Mouse (Mus musculus) CH12.LX (cell line): ENCODE measurements around the gene Hist1h2bn. TPM values are rescaled to one million over a fixed set of nuclear protein-coding genes. Genes with fewer than 3 reads are reported as not detected.

Experiments
- DNase-seq: peaks from one replicate; pipeline ENCODE4 v3.0.0-alpha.2; 2013; ENCODE audit errors: extremely low read depth
- H3K27ac ChIP-seq: 2 replicates; pipeline ENCODE4 v1.5.1; 2012; ENCODE audit warnings: low read depth, mild to moderate bottlenecking, control low read depth, moderate library complexity; ENCODE audit not compliant: insufficient read depth
- H3K27me3 ChIP-seq: replicated peaks from 2 replicates; pipeline ENCODE3; 2012; ENCODE audit warnings: inconsistent platforms
- H3K36me3 ChIP-seq, 2 experiments: replicated peaks in 1 of 2; 2 replicates each; pipeline versions ENCODE3 to v1.6.1; 2012; ENCODE audit warnings: inconsistent platforms in 1 of 2, low read length in 1 of 2, mild to moderate bottlenecking in 1 of 2, mixed read lengths in 1 of 2, moderate library complexity in 1 of 2; ENCODE audit not compliant: control insufficient read depth in 1 of 2, insufficient read depth in 1 of 2
- H3K4me1 ChIP-seq, 2 experiments: 2 replicates each; pipeline ENCODE4 v1.6.1; 2012; ENCODE audit warnings: inconsistent platforms in 1 of 2, moderate library complexity in 1 of 2; ENCODE audit not compliant: insufficient read depth in 2 of 2, control insufficient read depth in 1 of 2
- H3K4me2 ChIP-seq: 2 replicates; pipeline ENCODE4 v1.6.1; 2012; ENCODE audit warnings: low read depth, mild to moderate bottlenecking, control low read depth; ENCODE audit not compliant: poor library complexity, insufficient read depth, severe bottlenecking
- H3K4me3 ChIP-seq, 3 experiments: fragments of 150-350 bp in 1 of 3; sonication (generic) in 1 of 3; replicated peaks in 1 of 3; 2 replicates each; pipeline versions ENCODE3 to v1.5.1; 2011 to 2012; ENCODE audit warnings: low read depth in 2 of 3, low read length in 2 of 3, mild to moderate bottlenecking in 2 of 3, moderate library complexity in 2 of 3, control low read depth in 1 of 3, improper control_type of control experiment in 1 of 3, inconsistent platforms in 1 of 3, mixed read lengths in 1 of 3; ENCODE audit not compliant: poor library complexity in 1 of 3
- H3K79me2 ChIP-seq: replicated peaks from 2 replicates; pipeline ENCODE4 v1.6.1; 2012; ENCODE audit warnings: mild to moderate bottlenecking, moderate library complexity; ENCODE audit not compliant: control insufficient read depth, poor library complexity, insufficient read depth, severe bottlenecking; ENCODE audit errors: extremely low read depth
- H3K9ac ChIP-seq: 2 replicates; pipeline ENCODE4 v1.6.1; 2012; ENCODE audit warnings: low read depth, mild to moderate bottlenecking, control low read depth, moderate library complexity; ENCODE audit not compliant: insufficient read depth
- H3K9me3 ChIP-seq: replicated peaks from 2 replicates; pipeline ENCODE3; 2012; ENCODE audit warnings: low read length, inconsistent platforms, mixed read lengths
- BHLHE40 ChIP-seq: IDR thresholded peaks from 2 replicates; pipeline ENCODE4 v1.6.1; 2011; ENCODE audit warnings: mild to moderate bottlenecking, low read depth, low read length, improper control_type of control experiment
- CHD1 ChIP-seq: IDR thresholded peaks from 2 replicates; pipeline ENCODE4 v1.6.1; 2012; ENCODE audit warnings: low read depth, low read length, improper control_type of control experiment, inconsistent platforms
- CTCF ChIP-seq, 2 experiments: IDR thresholded peaks in 1 of 2; conservative IDR thresholded peaks in 1 of 2; 2 replicates each; pipeline ENCODE4 v1.5.1; 2011 to 2012; ENCODE audit warnings: low read depth in 2 of 2, low read length in 2 of 2, improper control_type of control experiment in 1 of 2, inconsistent platforms in 1 of 2, mild to moderate bottlenecking in 1 of 2, moderate library complexity in 1 of 2
- ELF1 ChIP-seq: IDR thresholded peaks from 2 replicates; pipeline ENCODE4 v1.6.1; 2014; ENCODE audit warnings: low read depth, mild to moderate bottlenecking, inconsistent platforms, low read length, improper control_type of control experiment
- EP300 ChIP-seq: IDR thresholded peaks from 2 replicates; pipeline ENCODE4 v1.6.1; 2011; ENCODE audit warnings: low read length, improper control_type of control experiment
- ETS1 ChIP-seq: conservative IDR thresholded peaks from 2 replicates; pipeline ENCODE4 v1.6.1; 2012; ENCODE audit warnings: low read depth, mild to moderate bottlenecking, inconsistent platforms, low read length, improper control_type of control experiment, moderate library complexity
- GABPA ChIP-seq: IDR thresholded peaks from 2 replicates; pipeline ENCODE4 v1.6.1; 2012; ENCODE audit warnings: low read depth, low read length, improper control_type of control experiment, inconsistent platforms; ENCODE audit not compliant: insufficient replicate concordance
- IRF4 ChIP-seq: IDR thresholded peaks from 2 replicates; pipeline ENCODE4 v1.6.1; 2014; ENCODE audit warnings: low read depth, mild to moderate bottlenecking, inconsistent platforms, low read length, improper control_type of control experiment
- JUND ChIP-seq: conservative IDR thresholded peaks from 2 replicates; pipeline ENCODE4 v1.6.1; 2011; ENCODE audit warnings: low read depth, low read length, improper control_type of control experiment
- KAT2A ChIP-seq: IDR thresholded peaks from 2 replicates; pipeline ENCODE4 v1.6.1; 2012; ENCODE audit warnings: low read length, improper control_type of control experiment, inconsistent platforms; ENCODE audit not compliant: insufficient replicate concordance
- MEF2A ChIP-seq: IDR thresholded peaks from 2 replicates; pipeline ENCODE4 v1.6.1; 2014; ENCODE audit warnings: low read depth, mild to moderate bottlenecking, inconsistent platforms, low read length, improper control_type of control experiment, borderline replicate concordance
- MXI1 ChIP-seq: IDR thresholded peaks from 2 replicates; pipeline ENCODE4 v1.6.1; 2011; ENCODE audit warnings: mild to moderate bottlenecking, low read depth, low read length, improper control_type of control experiment
- MYC ChIP-seq: IDR thresholded peaks from 2 replicates; pipeline ENCODE4 v1.6.1; 2011; ENCODE audit warnings: low read depth, mild to moderate bottlenecking, improper control_type of control experiment, low read length
- NELFE ChIP-seq: IDR thresholded peaks from 2 replicates; pipeline ENCODE4 v1.6.1; 2011; ENCODE audit warnings: low read depth, low read length, improper control_type of control experiment
- NRF1 ChIP-seq: IDR thresholded peaks from 2 replicates; pipeline ENCODE4 v1.6.1; 2014; ENCODE audit warnings: low read depth, mild to moderate bottlenecking, inconsistent platforms, low read length, improper control_type of control experiment, moderate library complexity
- POLR2A ChIP-seq: IDR thresholded peaks from 2 replicates; pipeline ENCODE4 v1.6.1; 2011; ENCODE audit warnings: low read depth, mild to moderate bottlenecking, improper control_type of control experiment, low read length
- POLR2AphosphoS2 ChIP-seq: IDR thresholded peaks from 2 replicates; pipeline ENCODE4 v1.6.1; 2011; ENCODE audit warnings: low read depth, low read length, improper control_type of control experiment
- RAD21 ChIP-seq: IDR thresholded peaks from 2 replicates; pipeline ENCODE4 v1.6.1; 2011; ENCODE audit warnings: low read depth, mild to moderate bottlenecking, low read length, improper control_type of control experiment, moderate library complexity
- SIN3A ChIP-seq: IDR thresholded peaks from 2 replicates; pipeline ENCODE4 v1.6.1; 2012; ENCODE audit warnings: low read length, improper control_type of control experiment, inconsistent platforms
- SMC3 ChIP-seq: IDR thresholded peaks from 2 replicates; pipeline ENCODE4 v1.6.1; 2011; ENCODE audit warnings: low read depth, low read length, improper control_type of control experiment
- TBP ChIP-seq: conservative IDR thresholded peaks from 2 replicates; pipeline ENCODE4 v1.6.1; 2011; ENCODE audit warnings: low read depth, low read length, improper control_type of control experiment
- UBTF ChIP-seq: IDR thresholded peaks from 2 replicates; pipeline ENCODE4 v1.6.1; 2012; ENCODE audit warnings: low read depth, mild to moderate bottlenecking, inconsistent platforms, low read length, improper control_type of control experiment, moderate library complexity
- USF1 ChIP-seq: IDR thresholded peaks from 2 replicates; pipeline ENCODE4 v1.6.1; 2014; ENCODE audit warnings: low read depth, mild to moderate bottlenecking, inconsistent platforms, low read length, improper control_type of control experiment
- ZC3H11A ChIP-seq: IDR thresholded peaks from 2 replicates; pipeline ENCODE4 v1.6.1; 2012; ENCODE audit warnings: low read depth, mild to moderate bottlenecking, inconsistent platforms, low read length, improper control_type of control experiment
- ZKSCAN1 ChIP-seq: IDR thresholded peaks from 2 replicates; pipeline ENCODE4 v1.6.1; 2012; ENCODE audit warnings: low read depth, inconsistent platforms, low read length, improper control_type of control experiment, borderline replicate concordance
- ZMIZ1 ChIP-seq: IDR thresholded peaks from 2 replicates; pipeline ENCODE4 v1.6.1; 2012; ENCODE audit warnings: low read depth, mild to moderate bottlenecking, inconsistent platforms, low read length, improper control_type of control experiment
- ZNF384 ChIP-seq: IDR thresholded peaks from 2 replicates; pipeline ENCODE4 v1.6.1; 2012; ENCODE audit warnings: low read depth, low read length, improper control_type of control experiment, inconsistent platforms
- dilution Hi-C: fragments of 300-500 bp; cut with MboI; formaldehyde crosslinking; loops from 2 replicates; pipeline ENCODE4 v1.14.3; 2020; ENCODE audit warnings: low sequenced_read_pairs; ENCODE audit not compliant: extremely low pct_unique_long_range_greater_than_20kb, extremely low pct_ligation_motif_present
- in situ Hi-C: fragments of 300-500 bp; cut with MboI; formaldehyde crosslinking; loops from 3 replicates; pipeline ENCODE4 v1.14.3; 2019; ENCODE audit warnings: low sequenced_read_pairs, low pct_ligation_motif_present, low pct_unique_long_range_greater_than_20kb, mixed read lengths
- polyA plus RNA-seq: library from polyadenylated mRNA; unstranded; fragments of >175 nt; gene quantifications from 2 replicates; pipeline ENCODE4 v1.2.1, GENCODE M21; 2012; ENCODE audit warnings: low read depth; ENCODE audit not compliant: insufficient read length
- total RNA-seq, 2 experiments: library from RNA; depleted of rRNA; stranded (reverse); fragments of 300-350 nt in 1 of 2; fragments of >200 nt in 1 of 2; gene quantifications; 2 replicates each; pipeline ENCODE4 v1.2.3; 2012 to 2014

Gene Hist1h2bn
- total and polyA plus RNA-seq, 3 experiments, result 2.6 to 1,563 (median 24.0) TPM

DNA sequence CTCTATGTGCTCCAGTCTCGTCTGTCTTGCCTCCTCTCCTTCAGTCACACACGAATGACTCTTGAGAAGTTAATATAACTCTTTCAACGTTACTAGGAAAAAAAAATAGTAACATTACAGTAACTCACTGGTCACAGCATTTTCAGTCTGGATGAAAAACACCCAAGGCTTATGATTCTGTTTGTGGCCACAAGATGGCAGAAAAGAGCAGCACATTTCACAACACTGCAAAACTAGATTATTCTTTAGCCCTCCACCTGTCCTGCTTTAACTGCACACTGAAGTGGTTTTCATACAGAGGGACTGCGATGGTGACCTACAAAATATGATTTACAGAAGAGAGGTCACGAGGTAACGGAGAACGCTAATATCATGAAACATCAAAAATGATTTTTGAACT, 39.2 kb upstream of the Hist1h2bn start:
- peak overlapping the region; percentile 81; the same call in 1 of the 2 replicates for H3K27ac ChIP-seq
- no peaks in the 10 kb centered on the region for H3K36me3 ChIP-seq
- H3K4me3 ChIP-seq, result peak overlapping the region; percentile 12 to 45 (median 23)
- dilution Hi-C loops (no loop called here), in situ Hi-C loops (loop anchor here (25.0 kb wide), 2 partner anchors 223 to 327 kb away; partner anchors contain the start of gene Zfp184)
- peak; percentile 80 for DNase-seq
- peaks cover 0 to 20% of the 10 kb centered on the region in 2 experiments; a peak in 2 of 4 replicates for H3K4me1 ChIP-seq
- peaks cover 3% of the 10 kb centered on the region for H3K27me3 ChIP-seq
- peak; percentile 53 for TF ChIP-seq JUND
- peak; percentile 57; the same call in 1 of the 2 replicates for TF ChIP-seq SIN3A
- 0 out of 2 replicates have a peak, but pooled peaks have one; percentile 18 for TF ChIP-seq MEF2A
- TF ChIP-seq POLR2AphosphoS2, result no peak
- TF ChIP-seq MYC, result peak; percentile 78
- TF ChIP-seq TBP, result 0 out of 2 replicates have a peak, but pooled peaks have one; percentile 20
- TF ChIP-seq SMC3, result peak; percentile 90
- peak; percentile 10; the same call in 1 of the 2 replicates for TF ChIP-seq ZC3H11A
- TF ChIP-seq ELF1, result no peak
- no peak for TF ChIP-seq NELFE
- peak; percentile 74 for TF ChIP-seq RAD21
- TF ChIP-seq ZNF384, result peak; percentile 78
- peak; percentile 88 to 89 for TF ChIP-seq CTCF (conservative IDR thresholded peaks at IDR 0.05 in 1 of 2, IDR thresholded peaks at IDR 0.05 in 1 of 2; ENCODE audit: low read depth in 2 of 2, low read length in 2 of 2)
- TF ChIP-seq GABPA, result no peak
- 0 out of 2 replicates have a peak, but pooled peaks have one; percentile 16 for TF ChIP-seq IRF4
- 0 out of 2 replicates have a peak, but pooled peaks have one; percentile 3 for TF ChIP-seq ETS1
- 0 out of 2 replicates have a peak, but pooled peaks have one; percentile 9 for TF ChIP-seq BHLHE40
- no peaks in the 10 kb centered on the region for H3K9me3 ChIP-seq
- no peaks in the 10 kb centered on the region for H3K79me2 ChIP-seq
- peak overlapping the region; percentile 94 for H3K4me2 ChIP-seq
- H3K9ac ChIP-seq, result peak overlapping the region; percentile 41

DNA sequence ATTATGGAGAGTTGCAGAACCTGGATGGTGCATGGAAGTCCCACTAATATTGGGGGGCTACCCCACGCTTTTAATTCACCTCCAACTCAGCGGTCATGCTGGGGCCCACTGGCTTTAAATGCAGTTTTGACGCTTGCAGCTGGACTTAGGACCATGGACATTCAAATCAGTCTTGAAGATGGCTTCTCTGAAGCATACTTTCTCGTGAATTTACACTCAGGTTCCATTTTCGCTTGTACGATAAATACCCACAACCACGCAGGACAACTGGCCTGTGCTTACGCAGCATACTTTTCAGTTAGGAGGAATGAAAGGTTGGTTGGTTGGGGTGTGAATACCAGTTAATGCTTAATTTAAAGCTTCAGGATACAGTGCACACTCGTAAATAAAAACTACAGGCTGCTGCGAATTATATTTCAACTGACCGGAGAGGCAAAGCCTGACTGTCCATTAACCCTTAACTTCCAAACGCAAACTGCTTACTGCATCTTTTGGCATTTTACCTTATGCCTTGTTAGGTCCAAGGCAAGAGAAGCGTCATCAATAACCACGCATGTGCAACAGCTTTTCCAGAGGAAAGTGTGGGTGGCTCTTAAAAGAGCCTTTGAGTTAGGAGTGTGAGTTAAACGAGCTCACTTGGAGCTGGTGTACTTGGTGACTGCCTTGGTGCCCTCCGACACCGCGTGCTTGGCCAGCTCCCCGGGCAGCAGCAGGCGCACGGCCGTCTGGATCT, 38.6 kb upstream of the Hist1h2bn start:
- in situ Hi-C loops (loop anchor here (25.0 kb wide), 2 partner anchors 222 to 328 kb away; partner anchors contain the start of gene Zfp184), dilution Hi-C loops (no loop called here)
- Histone ChIP-seq H3K4me2 (peak overlapping the region; percentile 94), H3K4me3 (peak overlapping the region; percentile 12 to 45 (median 23)), H3K9me3 (no peaks in the 10 kb centered on the region), H3K79me2 (no peaks in the 10 kb centered on the region), H3K36me3 (no peaks in the 10 kb centered on the region), H3K9ac (peak overlapping the region; percentile 41), H3K4me1 (peaks cover 2 to 26% of the 10 kb centered on the region in 2 experiments; a peak in 2 of 4 replicates), H3K27me3 (peaks cover 3% of the 10 kb centered on the region), H3K27ac (peak overlapping the region; percentile 81)
- peak; percentile 68 for DNase-seq
- TF ChIP-seq POLR2AphosphoS2 (peak; percentile 98), SMC3 (no peak), USF1 (no peak), NRF1 (peak; percentile 72), CHD1 (peak; percentile 73; the same call in 1 of the 2 replicates), EP300 (no peak), ETS1 (0 out of 2 replicates have a peak, but pooled peaks have one; percentile 4), SIN3A (0 out of 2 replicates have a peak, but pooled peaks have one; percentile 30), IRF4 (no peak), ZMIZ1 (peak; percentile 99; the same call in 1 of the 2 replicates), POLR2A (peak; percentile 87), KAT2A (no peak), NELFE (peak; percentile 89; the same call in 1 of the 2 replicates), UBTF (peak; percentile 87; the same call in 1 of the 2 replicates), MEF2A (no peak), GABPA (no peak), MYC (no peak; the same call in 1 of the 2 replicates), TBP (peak; percentile 55; the same call in 1 of the 2 replicates), ZKSCAN1 (no peak), BHLHE40 (peak; percentile 2; the same call in 1 of the 2 replicates), MXI1 (0 out of 2 replicates have a peak, but pooled peaks have one; percentile 37)
